Mouse (Mus musculus) adrenal gland, postnatal 25 days (tissue): ENCODE results near the gene Miip. TPM values are rescaled to one million over a fixed set of nuclear protein-coding genes. Genes with fewer than 3 reads are reported as not detected.
A peak's percentile ranks its signal among the peaks of the same experiment; 100 is the strongest.

ENCODE experiments used
- DNase-seq: peaks from one replicate; pipeline ENCODE4 v3.0.0; 2021; ENCODE audit warnings: mixed read lengths
- long read RNA-seq: library from polyadenylated mRNA; stranded (forward); transcript quantifications from one replicate; pipeline ENCODE4 v2.0.0, GENCODE M21; 2021
- total RNA-seq: library from RNA; stranded (reverse); gene quantifications from 2 replicates; pipeline ENCODE4 v1.2.3, GENCODE M21; 2021

The Miip gene
- 31.9 and 37.7 TPM in 2 replicates for total RNA-seq
- long read RNA-seq, transcript Miip-201 (10 exons, 1,813 nt) = major isoform, 11 of 47 reads
- long read RNA-seq, transcript Miip-205 (9 exons, 1,909 nt) = minor isoform, 8 of 47 reads
- long read RNA-seq, partial matches to known transcripts = 5 of 47 reads
- long read RNA-seq, other reads (novel, unspliced or antisense) = 22 of 47 reads

DNA sequence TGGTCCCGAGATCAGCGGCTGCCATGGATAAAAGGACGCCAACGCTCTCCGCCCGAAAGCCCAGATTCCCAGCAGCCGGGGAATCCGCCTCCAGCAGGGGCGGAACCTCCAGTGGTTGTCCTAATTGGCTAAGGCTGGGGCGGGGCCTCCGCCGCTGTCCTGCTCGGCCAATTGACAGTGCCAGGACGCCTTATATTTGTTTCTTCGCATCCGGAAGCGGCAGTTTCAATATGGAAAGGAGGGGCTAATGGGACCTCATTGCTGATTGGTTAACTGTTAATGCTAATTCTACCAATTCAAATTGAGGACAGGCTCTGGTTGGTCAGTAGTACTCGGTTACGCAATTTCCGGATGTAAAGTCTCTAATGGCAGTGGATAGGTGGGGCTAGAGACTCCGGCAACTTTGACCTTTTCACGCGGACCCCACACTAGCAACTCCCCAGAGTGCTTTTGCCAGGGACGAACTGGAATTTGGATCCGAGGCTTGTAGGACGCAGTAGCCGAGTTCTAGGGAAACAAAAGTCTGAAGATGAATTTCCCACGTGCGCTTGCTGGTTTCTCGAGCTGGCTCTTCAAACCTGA, at the start of gene Miip, which contains the start of gene Fv1:
Gene Miip, minus strand, starts transcription at position 367 of the 582 bp plus-strand sequence.
Gene Fv1, plus strand, starts transcription at position 530 of the 582 bp plus-strand sequence.
- DNase-seq = peak; percentile 92

DNA sequence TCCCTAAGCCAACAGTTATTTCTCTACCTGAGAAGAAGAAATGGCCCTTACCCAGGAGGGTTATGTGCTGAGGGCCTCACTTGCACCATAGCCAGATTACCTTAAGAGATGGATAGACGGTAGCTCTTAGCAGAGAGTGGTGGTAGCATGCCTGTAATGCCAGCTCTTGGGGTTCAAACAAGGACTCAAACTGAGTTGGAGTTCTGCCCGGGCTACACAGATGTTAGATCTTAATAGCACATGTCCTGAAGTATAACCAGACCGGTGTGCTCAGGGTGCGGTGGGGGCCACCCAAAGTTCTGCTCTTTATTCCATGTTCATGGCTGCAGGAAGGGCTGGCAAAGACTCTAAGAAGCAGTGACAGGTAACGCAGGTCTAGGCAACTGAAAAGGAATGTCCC, 40.9 kb upstream of the Miip start:
- DNase-seq = no peak

DNA sequence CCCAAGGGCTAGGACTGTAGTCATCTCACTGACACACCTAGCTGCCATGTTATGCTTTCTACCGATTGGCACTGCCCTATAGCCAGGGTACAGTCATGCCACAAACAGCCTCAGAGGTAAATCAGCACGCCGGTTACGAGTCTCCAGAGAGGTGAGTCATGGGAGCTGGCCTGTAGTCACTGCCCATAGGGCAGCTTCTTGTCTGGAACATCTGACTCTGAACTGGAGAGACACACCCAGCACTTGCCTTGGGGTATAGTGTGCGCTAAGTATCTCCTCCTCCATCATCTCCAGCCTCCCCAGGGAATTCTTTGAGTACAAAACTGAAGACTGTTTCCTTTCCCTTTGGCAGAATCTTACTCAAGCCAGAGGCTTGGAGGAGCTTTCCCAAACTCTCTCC, 37.6 kb upstream of the Miip start:
- DNase-seq = peak; percentile 25

- DNase-seq = no peak
These were observed 36.6 kb upstream of the Miip start for GRCm38 (mm10) chr4:147905090-147905659.

DNA sequence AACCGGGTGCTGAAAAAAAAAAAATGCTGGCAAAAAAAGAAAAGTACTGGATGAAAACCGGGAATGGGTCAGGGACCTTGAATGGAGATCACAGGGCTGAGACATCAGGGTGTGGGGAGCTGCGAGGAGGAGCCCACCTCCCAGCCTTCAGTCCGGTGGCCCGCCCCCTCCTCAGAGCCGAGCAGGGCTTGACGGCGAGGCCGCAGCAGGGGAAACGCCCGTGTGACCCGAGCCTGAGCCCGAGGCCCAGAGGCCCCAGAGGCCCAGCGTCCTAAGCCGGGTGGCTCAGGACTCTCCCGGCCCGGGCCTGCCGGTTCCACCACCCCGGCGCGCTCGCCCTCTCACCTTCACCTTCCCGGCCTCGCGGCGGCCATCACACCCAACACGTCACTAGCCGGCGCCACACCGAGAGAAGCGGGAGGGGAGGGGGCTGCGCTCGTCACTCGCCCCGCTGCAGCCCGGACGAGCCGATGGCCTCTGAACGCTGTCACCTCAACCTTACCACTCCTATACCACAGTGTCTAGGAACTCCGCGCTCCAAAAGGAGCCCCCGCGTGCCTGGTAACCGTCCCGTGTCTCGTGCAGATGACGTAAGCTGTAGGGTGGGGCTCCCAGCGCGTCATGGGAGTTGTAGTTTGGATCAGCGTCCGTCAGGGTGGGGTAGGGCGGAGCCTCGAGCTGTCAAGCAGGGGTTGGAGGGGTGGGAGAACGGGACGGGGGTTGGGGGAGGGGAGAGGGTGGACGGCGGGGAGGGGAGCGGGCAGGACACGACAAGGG, 35.9 kb upstream of the Miip start, which contains the start of gene Mfn2:
Gene Mfn2, minus strand, starts transcription at position 392 of the 777 bp plus-strand sequence.
- peak; percentile 86 for DNase-seq

- DNase-seq = peak; percentile 37
These were observed 35.0 kb upstream of the Miip start for GRCm38 (mm10) chr4:147903601-147904000.

GRCm38 (mm10) chr4:147902906-147903500, 34.4 kb upstream of the Miip start:
- no peak for DNase-seq

GRCm38 (mm10) chr4:147900452-147900851, 31.8 kb upstream of the Miip start:
- DNase-seq = no peak

DNA sequence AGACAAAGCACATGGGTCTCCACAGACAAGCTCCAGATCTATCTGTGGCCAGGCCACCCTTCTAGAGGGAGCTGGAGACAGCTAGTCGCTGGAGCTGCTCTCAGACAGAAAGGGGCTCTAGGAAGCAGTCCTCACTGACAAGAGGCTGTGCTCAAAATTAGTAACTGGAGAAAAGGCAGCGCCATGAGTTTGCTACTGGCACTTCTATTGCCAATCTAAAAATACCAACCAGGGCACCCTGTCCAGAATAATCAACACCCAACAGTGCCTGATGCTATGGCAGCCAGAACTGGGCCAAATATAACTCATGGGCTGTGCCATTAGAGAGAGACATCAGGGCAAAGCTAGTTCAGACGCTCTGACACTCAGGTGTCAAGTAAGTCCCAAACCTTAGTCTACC, 28.7 kb upstream of the Miip start:
- DNase-seq = no peak

- DNase-seq = no peak
These were observed 27.8 kb upstream of the Miip start for GRCm38 (mm10) chr4:147896411-147896810.

- DNase-seq = no peak
These were observed 27.3 kb upstream of the Miip start for GRCm38 (mm10) chr4:147895815-147896330.

DNA sequence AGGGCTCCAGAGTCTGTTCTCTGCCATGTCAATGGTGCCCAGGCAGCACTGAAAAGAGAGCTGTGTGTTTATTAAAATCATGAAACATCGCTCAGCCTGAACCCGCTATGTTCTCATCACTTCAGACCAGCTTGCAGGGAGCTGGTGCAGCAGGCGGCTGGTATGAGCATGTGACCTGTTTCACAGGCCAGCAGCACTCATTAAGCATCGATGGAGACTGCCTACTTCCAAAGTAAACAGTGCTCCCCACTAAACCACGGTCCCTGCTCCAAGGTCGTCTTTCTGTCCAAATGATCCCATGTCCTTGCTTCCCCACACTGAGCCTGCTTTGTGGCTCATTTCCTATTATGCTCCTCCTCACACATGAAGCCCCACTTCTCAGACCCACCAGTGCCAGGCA, 21.7 kb upstream of the Miip start:
- no peak for DNase-seq

DNA sequence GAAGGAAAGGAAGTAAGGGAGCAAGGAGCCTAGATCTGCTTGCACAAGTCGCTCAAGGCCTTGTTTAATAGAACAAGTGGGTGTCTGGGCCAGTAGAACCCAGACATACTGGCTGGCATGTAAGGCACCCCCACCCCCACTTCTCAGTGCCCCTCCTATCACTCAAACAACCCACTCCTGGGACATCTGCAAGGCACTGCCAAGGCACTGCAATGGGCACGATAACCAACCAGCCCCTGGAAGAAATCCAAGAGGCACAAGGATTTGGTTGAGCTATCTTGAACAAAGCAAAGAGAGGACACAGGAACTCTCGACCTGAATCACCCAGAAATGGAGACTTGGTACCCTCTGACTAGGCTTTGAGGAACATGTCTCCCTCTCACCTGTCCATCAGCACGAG, 19.6 kb upstream of the Miip start:
- DNase-seq = no peak

DNA sequence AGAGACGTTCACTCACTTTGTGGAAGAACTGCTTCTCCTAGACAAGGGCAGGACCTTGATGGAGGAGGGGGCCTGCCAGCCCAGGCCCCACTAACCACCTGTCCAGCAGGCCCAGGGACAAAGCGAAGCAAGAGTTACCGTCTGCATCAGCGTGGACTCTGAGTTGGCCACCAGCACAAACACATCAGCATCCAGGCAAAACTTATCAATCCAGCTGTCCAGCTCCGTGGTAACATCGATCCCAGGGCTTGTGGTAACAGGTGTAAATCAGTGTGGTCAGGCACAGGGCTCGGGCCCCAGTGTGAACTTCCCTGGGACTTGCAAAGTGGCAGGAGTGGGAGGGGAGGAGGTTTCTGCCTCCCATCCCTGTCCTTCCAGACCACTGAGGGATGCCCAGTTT, 18.7 kb upstream of the Miip start:
- DNase-seq = no peak

GRCm38 (mm10) chr4:147886158-147886557, 17.5 kb upstream of the Miip start:
- DNase-seq = no peak

DNA sequence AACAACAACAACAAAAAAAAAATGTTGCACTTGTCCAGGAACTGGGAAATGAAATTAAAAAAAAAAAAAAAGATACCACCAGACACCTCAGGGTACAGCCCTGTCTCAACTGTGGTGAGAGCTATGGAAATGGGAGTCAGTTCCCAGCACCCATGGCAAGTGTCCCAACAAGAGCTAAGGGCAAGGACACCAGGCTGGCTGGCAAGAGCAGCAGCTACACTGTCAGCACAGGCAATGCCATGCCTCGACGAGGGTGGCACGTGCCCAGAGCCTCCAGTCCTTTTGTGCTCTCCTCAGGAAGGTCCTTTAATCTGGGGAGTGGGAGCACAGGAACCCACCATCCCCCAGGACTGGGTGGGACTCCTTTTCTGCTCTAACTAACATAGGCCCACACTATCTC, 15.5 kb upstream of the Miip start:
- DNase-seq = peak; percentile 37

DNA sequence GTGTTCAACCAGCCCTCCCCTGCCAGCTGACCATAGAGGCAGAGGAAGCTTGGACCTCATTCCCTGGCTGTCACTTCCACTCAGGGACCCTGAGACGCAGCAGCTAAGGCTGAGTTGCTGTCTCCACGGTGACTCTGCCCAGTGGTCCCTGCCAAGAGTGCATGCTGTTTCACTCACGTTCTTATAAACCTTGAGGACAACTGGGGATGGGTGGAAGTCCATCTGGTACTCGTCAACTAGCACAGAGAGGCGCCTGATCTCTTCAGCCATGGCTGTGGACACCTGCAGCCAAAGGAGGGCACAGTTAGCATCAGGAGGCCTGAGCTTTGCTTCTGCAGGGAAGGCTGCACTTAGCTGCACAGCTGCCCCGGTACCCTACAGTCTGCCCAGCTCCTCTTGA, 14.4 kb upstream of the Miip start:
- no peak for DNase-seq

- no peak for DNase-seq
These were observed 13.2 kb upstream of the Miip start for GRCm38 (mm10) chr4:147881792-147882191.

- DNase-seq = no peak
These were observed 11.2 kb upstream of the Miip start for GRCm38 (mm10) chr4:147879865-147880264.

- no peak for DNase-seq
These were observed 10.8 kb upstream of the Miip start for GRCm38 (mm10) chr4:147879456-147879855.

DNA sequence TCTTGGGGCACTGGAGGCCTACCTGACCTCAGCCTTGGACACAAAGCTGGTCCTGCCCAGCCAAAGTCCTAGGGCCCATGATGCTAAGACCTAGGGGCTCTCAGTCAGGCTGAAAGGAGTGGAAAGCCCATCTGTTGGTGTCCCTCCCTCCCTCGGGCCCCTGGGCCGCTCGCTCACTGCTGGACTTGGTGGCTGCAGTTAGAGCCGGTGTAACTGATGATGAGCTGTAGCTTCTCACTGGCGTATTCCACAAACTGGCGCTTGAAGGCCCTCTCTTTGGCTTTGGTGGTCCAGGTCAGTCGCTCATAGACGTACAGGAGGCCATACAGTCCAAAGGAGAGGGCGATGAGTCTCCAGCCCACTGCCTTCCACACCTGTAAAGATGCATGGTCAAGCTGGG, 9.9 kb upstream of the Miip start:
- DNase-seq = no peak

- DNase-seq = no peak
These were observed 7.4 kb upstream of the Miip start for GRCm38 (mm10) chr4:147875852-147876575.
